Mouse (Mus musculus) liver, embryonic 16.5 days (tissue): ENCODE measurements at regions not wholly inside any gene's neighbourhood (a gene's known extent, or its start where the extent isn't known, plus 50 kb on each side); places are given as distances from the start of the nearest gene placed in this dataset.

Experiments used
- ATAC-seq: fragments of 200-750 bp; cut with Nextera tagmentation; 2 replicates; pipeline ENCODE4 v1.8.0; 2017; ENCODE audit warnings: low read depth, mild to moderate bottlenecking, moderate number of reproducible peaks, moderate library complexity
- H3K27ac ChIP-seq: fragments of 300-500 bp; sonication (generic); 2 replicates; pipeline ENCODE4 v1.5.1; 2014; ENCODE audit warnings: mild to moderate bottlenecking, low read length
- H3K27me3 ChIP-seq: fragments of 300-500 bp; sonication (generic); 2 replicates; pipeline ENCODE4 v1.6.1; 2014; ENCODE audit warnings: low read depth, low read length, mixed read lengths; ENCODE audit not compliant: control insufficient read depth, insufficient read depth
- H3K36me3 ChIP-seq: fragments of 300-500 bp; sonication (generic); 2 replicates; pipeline ENCODE4 v1.6.1; 2014; ENCODE audit warnings: mild to moderate bottlenecking; ENCODE audit not compliant: control insufficient read depth, insufficient read depth
- H3K4me1 ChIP-seq: fragments of 300-500 bp; sonication (generic); 2 replicates; pipeline ENCODE4 v1.6.1; 2014; ENCODE audit warnings: low read depth, low read length, mixed read lengths; ENCODE audit not compliant: control insufficient read depth
- H3K4me2 ChIP-seq: fragments of 300-500 bp; sonication (generic); 2 replicates; pipeline ENCODE4 v1.6.1; 2014; ENCODE audit warnings: low read depth, low read length, mixed read lengths
- H3K4me3 ChIP-seq: fragments of 300-500 bp; sonication (generic); 2 replicates; pipeline ENCODE4 v1.5.1; 2014; ENCODE audit warnings: low read depth, mild to moderate bottlenecking, low read length
- H3K9ac ChIP-seq: fragments of 300-500 bp; sonication (generic); 2 replicates; pipeline ENCODE4 v1.6.1; 2014; ENCODE audit warnings: low read depth, low read length
- H3K9me3 ChIP-seq: fragments of 300-500 bp; sonication (generic); replicated peaks from 2 replicates; pipeline ENCODE4 v1.6.1; 2016; ENCODE audit warnings: low read length; ENCODE audit not compliant: control insufficient read depth
- WGBS: fragments of 180-500 bp; shearing (Covaris S2); extraction: QIAGEN DNeasy Blood & Tissue Kit; methylation state at CpG from one replicate; pipeline ENCODE4 v1.1.7; 2014; ENCODE audit not compliant: insufficient replicate concordance; 5-methylcytosine and 5-hydroxymethylcytosine counted together

- Histone ChIP-seq H3K4me2 (no peak overlapping the region), H3K27me3 (no peaks in the 10 kb centered on the region), H3K4me1 (no peaks in the 10 kb centered on the region; the same call in 1 of the 2 replicates), H3K27ac (no peak overlapping the region), H3K9ac (no peak overlapping the region), H3K4me3 (no peak overlapping the region), H3K36me3 (no peaks in the 10 kb centered on the region), H3K9me3 (no peaks in the 10 kb centered on the region)
- no peak for ATAC-seq
- WGBS, result 52% methylated on average over 3 of the region's 3 CpGs
Observed at GRCm38 (mm10) chr10:17531021-17531420, 192.0 kb upstream of the Cited2 start.

DNA sequence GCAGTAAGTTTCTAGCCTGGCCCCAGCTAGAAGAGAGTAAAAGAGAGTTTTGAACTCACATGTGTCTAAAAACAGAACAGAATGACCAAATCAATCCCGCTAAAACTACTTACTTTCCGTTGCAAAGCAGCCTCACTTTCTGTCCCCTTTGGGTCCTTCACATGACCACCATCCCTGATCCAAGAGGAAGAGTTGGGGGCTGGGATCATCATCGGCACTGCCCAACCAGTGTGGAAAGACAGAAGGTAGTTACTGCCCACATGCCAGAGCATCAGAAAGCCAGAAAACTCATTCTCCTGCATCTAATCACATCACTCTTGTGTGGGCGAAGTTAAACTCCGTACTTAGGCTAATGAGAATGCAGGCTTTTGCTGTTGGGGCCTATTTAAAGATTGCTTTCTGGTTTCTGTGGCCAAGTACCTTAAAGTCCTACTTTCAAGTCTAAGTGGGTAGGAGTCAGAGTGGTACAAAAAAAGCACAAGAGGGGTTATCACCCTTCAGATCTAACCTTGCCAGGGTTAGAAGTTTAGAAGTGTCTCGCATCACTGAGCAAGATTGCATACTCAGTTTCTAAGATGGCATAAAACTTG is 184.0 kb upstream of the Cited2 start:
- no peaks in the 10 kb centered on the region for H3K4me1 ChIP-seq
- no peak overlapping the region for H3K9ac ChIP-seq
- 71% methylated on average over 6 of the region's 6 CpGs for WGBS
- no peaks in the 10 kb centered on the region for H3K36me3 ChIP-seq
- no peak for ATAC-seq
- no peak overlapping the region for H3K27ac ChIP-seq
- no peak overlapping the region for H3K4me2 ChIP-seq
- H3K27me3 ChIP-seq, result no peaks in the 10 kb centered on the region
- H3K9me3 ChIP-seq, result no peaks in the 10 kb centered on the region
- H3K4me3 ChIP-seq, result no peak overlapping the region

GRCm38 (mm10) chr10:17540404-17541375 is 182.3 kb upstream of the Cited2 start:
- no peaks in the 10 kb centered on the region for H3K27me3 ChIP-seq
- H3K4me3 ChIP-seq, result no peak overlapping the region
- no peak overlapping the region for H3K4me2 ChIP-seq
- H3K27ac ChIP-seq, result no peak overlapping the region
- H3K9ac ChIP-seq, result no peak overlapping the region
- H3K36me3 ChIP-seq, result no peaks in the 10 kb centered on the region
- ATAC-seq, result no peak
- H3K9me3 ChIP-seq, result no peaks in the 10 kb centered on the region
- WGBS, result 32% methylated on average over 6 of the region's 6 CpGs
- no peaks in the 10 kb centered on the region for H3K4me1 ChIP-seq

DNA sequence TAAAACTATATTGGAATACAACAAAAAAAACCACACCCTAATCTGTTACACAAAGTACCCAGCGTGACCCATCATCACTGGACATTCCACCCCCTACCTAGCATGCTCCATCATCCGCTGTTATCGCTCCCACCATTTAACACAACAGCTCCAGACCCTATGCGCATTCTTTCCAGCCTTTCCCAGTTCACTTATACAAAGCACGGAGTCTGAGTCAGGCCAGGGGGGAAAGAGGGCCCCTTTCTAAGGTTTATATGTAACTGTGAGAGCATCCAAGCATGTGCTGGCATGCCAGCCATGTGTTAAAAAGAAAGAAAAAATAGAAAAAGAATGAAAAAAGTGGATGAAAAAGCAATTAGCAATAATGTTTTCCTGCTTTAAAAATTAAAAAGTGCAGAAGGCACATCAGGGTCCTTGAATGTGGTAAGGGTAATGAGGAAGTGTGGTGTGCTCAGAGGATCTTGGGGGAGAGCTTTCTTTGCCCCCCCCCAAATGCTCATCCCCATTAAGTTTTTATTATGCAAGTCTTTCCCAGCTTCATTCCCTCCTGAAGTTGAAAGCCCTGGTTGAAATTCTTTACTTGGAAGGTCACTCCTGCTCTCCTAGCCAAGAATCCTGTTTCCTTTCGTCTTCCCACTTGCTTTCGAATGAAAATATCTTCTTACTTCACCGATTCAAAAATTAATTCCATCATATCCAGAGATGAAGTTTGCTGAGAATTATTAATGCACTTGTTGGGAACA is 180.7 kb upstream of the Cited2 start:
- H3K36me3 ChIP-seq, result no peaks in the 10 kb centered on the region
- WGBS, result 73% methylated on average over 8 of the region's 8 CpGs
- no peak overlapping the region for H3K4me2 ChIP-seq
- no peaks in the 10 kb centered on the region for H3K9me3 ChIP-seq
- no peaks in the 10 kb centered on the region for H3K4me1 ChIP-seq
- H3K27ac ChIP-seq, result no peak overlapping the region
- no peak overlapping the region for H3K4me3 ChIP-seq
- H3K27me3 ChIP-seq, result no peaks in the 10 kb centered on the region
- ATAC-seq, result no peak
- no peak overlapping the region for H3K9ac ChIP-seq

DNA sequence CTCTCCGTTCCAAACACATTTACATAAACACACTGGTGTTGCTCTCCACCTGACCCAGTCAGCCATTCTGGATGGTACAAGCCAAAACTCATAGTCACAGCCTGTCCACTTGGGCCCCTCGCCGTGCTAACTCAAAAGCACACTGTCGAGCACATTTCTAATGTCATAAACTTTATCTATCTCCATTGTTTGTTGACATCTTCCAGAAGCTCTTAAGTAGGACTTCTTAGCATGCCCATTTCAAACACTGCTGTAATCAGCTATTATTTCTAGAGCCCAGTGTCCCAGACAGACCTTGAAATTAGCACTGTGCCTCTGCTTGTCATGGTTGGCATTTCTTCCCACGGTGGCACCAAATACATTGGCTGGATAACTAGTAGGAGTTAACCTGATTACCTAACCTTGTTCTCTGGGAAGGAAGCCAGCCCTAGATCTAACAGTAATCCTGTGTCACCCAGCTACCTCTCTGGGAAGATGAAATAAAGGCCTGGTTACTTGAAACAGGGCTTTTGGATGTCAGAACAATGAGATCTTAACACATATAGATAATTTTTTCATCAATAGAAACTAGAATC is 180.1 kb upstream of the Cited2 start:
- Histone ChIP-seq H3K27ac (no peak overlapping the region), H3K4me1 (no peaks in the 10 kb centered on the region), H3K9me3 (no peaks in the 10 kb centered on the region), H3K9ac (no peak overlapping the region), H3K4me3 (no peak overlapping the region), H3K4me2 (no peak overlapping the region), H3K27me3 (no peaks in the 10 kb centered on the region), H3K36me3 (no peaks in the 10 kb centered on the region)
- no peak for ATAC-seq
- 77% methylated on average over 5 of the region's 5 CpGs for WGBS

GRCm38 (mm10) chr10:17545291-17545690 is 177.7 kb upstream of the Cited2 start:
- Histone ChIP-seq H3K27me3 (no peaks in the 10 kb centered on the region), H3K4me1 (no peaks in the 10 kb centered on the region; the same call in 1 of the 2 replicates), H3K4me3 (no peak overlapping the region), H3K36me3 (no peaks in the 10 kb centered on the region), H3K9me3 (no peaks in the 10 kb centered on the region), H3K9ac (no peak overlapping the region), H3K4me2 (no peak overlapping the region), H3K27ac (no peak overlapping the region)
- no peak for ATAC-seq

DNA sequence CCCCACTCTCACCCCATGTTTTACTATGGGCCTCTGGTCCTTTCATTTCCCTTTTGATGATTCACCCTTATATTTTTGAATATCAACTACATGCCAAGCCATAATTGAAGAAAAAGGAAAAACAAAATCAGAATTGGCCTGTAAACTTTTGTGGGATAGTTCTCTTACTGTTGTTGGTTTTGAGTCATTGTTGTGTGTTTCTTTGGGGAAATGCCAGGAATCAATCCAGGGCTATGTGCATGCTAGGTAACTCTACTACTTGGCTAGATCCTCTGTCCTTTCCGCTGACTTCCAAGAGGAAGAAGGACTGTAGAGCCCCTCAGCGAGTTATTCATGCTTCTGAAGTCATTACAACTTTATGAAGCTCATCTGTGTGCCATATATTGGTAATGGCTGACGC is 175.0 kb upstream of the Cited2 start:
- Histone ChIP-seq H3K36me3 (no peaks in the 10 kb centered on the region), H3K9ac (no peak overlapping the region), H3K27me3 (no peaks in the 10 kb centered on the region), H3K27ac (no peak overlapping the region), H3K4me2 (no peak overlapping the region), H3K4me3 (no peak overlapping the region), H3K9me3 (no peaks in the 10 kb centered on the region), H3K4me1 (no peaks in the 10 kb centered on the region; the same call in 1 of the 2 replicates)
- no peak for ATAC-seq
- WGBS, result 70% methylated on average over 3 of the region's 3 CpGs

GRCm38 (mm10) chr10:17548629-17549580 is 174.1 kb upstream of the Cited2 start:
- WGBS, result 63% methylated on average over 14 of the region's 14 CpGs

More at GRCm38 (mm10) chr10:17548629-17549580, 174.1 kb upstream of the Cited2 start:
- no peak overlapping the region for H3K4me3 ChIP-seq
- no peaks in the 10 kb centered on the region; the same call in 1 of the 2 replicates for H3K4me1 ChIP-seq
- H3K4me2 ChIP-seq, result no peak overlapping the region
- ATAC-seq, result no peak
- no peaks in the 10 kb centered on the region for H3K27me3 ChIP-seq
- H3K9ac ChIP-seq, result no peak overlapping the region
- H3K9me3 ChIP-seq, result no peaks in the 10 kb centered on the region
- no peak overlapping the region for H3K27ac ChIP-seq
- no peaks in the 10 kb centered on the region for H3K36me3 ChIP-seq
